8 mouse cellular contexts compared by ENCODE assay signal in the genomic region with DNA sequence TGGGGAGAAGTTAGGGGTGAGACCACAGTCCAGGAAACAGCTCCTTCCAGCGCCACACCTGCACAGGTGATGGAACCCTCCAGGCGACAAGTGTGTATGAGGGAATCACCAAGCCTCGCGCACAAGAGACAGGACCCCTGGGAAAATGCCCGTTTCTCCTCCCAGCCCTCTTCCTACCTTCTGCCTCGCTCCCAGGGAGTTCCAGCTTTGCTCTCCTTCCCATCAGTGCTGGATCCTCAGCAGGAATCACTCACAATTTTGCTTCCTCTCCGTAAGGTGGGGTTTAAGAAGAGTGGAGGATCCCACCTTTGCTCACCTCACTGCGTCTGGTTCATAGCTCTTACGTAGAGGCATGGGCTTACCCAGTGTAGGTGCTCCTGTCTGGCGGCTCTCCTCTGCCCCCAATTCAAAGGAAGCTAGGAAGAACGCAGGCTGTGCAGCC. TPM values are rescaled to one million over a fixed set of nuclear protein-coding genes. Genes with fewer than 3 reads are reported as not detected.
DNase-seq lines count a peak whose midpoint lies in the region; ATAC-seq and TF ChIP-seq lines count a peak whose summit lies in the region.

No protein-coding gene starts in this region.

- DNase-seq in gastrocnemius, adult 2 months = no peak
- no peak for DNase-seq in gastrocnemius, adult 18-20 months (ENCODE audit: low spot score)
- DNase-seq in testis, postnatal 10 days (ENCODE audit: low spot score) = no peak
- DNase-seq in right cerebral cortex, postnatal 25 days = peak; percentile 64
- DNase-seq in gastrocnemius, postnatal 4 days (ENCODE audit: low spot score in 2 of 2) = no peak
- no peak for DNase-seq in gastrocnemius, postnatal 25 days

- 4% methylated on average over 11 of the region's 11 CpGs for WGBS in limb, embryonic 13.5 days

- H3K4me1 ChIP-seq in testis, adult 2 months (ENCODE audit: control insufficient read depth, insufficient read depth, low read length) = peaks cover 9% of the 10 kb centered on the region
- H3K4me1 ChIP-seq in limb, embryonic 13.5 days = peaks cover 24% of the 10 kb centered on the region

- peak overlapping the region; percentile 98 for H3K4me2 ChIP-seq in limb, embryonic 13.5 days (replicated peaks)

- no peak for ATAC-seq in limb, embryonic 13.5 days (ENCODE audit: low FRiP score, low read depth)

- no peaks in the 10 kb centered on the region for H3K27me3 ChIP-seq in testis, adult 2 months (ENCODE audit: control insufficient read depth, insufficient read depth, low read length)
- H3K27me3 ChIP-seq in limb, embryonic 13.5 days = peaks cover 26% of the 10 kb centered on the region

- peak overlapping the region; percentile 74 for H3K4me3 ChIP-seq in gastrocnemius, adult 2 months
- H3K4me3 ChIP-seq in testis, adult 2 months (ENCODE audit: control insufficient read depth, low read depth, low read length) = peak overlapping the region; percentile 56
- H3K4me3 ChIP-seq in limb, embryonic 13.5 days = peak overlapping the region; percentile 67

- no peak for TF ChIP-seq CTCF in gastrocnemius, adult 2 months (IDR thresholded peaks at IDR 0.05)
- no peak for TF ChIP-seq CTCF in testis, adult 2 months (IDR thresholded peaks at IDR 0.05; ENCODE audit: control insufficient read depth, insufficient read depth, insufficient replicate concordance, low read depth, low read length)

- H3K9me3 ChIP-seq in limb, embryonic 13.5 days = no peaks in the 10 kb centered on the region

- H3K36me3 ChIP-seq in testis, adult 2 months (ENCODE audit: control insufficient read depth, insufficient read depth, low read length) = no peaks in the 10 kb centered on the region
- no peaks in the 10 kb centered on the region for H3K36me3 ChIP-seq in limb, embryonic 13.5 days

- intact Hi-C loops in gastrocnemius, adult 2 months (cut with DNase I) = no loop called here

- no peak for TF ChIP-seq POLR2A in testis, adult 2 months (IDR thresholded peaks at IDR 0.05; ENCODE audit: control insufficient read depth, low read depth, low read length)

- H3K27ac ChIP-seq in gastrocnemius, adult 2 months = peak overlapping the region; percentile 31; the same call in 1 of the 2 replicates
- H3K27ac ChIP-seq in testis, adult 2 months (ENCODE audit: control insufficient read depth, insufficient read depth, low read depth, low read length) = no peak overlapping the region
- no peak overlapping the region for H3K27ac ChIP-seq in limb, embryonic 13.5 days

- peak overlapping the region; percentile 69 for H3K9ac ChIP-seq in limb, embryonic 13.5 days

RNA-seq across cellular contexts. Expression of a gene that starts 0.5 kb away (rescaled TPM):
- 1 to 10 TPM in 1 of 2 experiments, under 1 TPM in 1; 0.92 to 1.7 TPM for total RNA-seq in gastrocnemius, adult 2 months (2021)
- total RNA-seq in gastrocnemius, adult 18-20 months (2021) = 1 to 10 TPM in 1 of 2 experiments, under 1 TPM in 1; 0.71 to 1.5 TPM
- 0.32 and 0.60 TPM in 2 replicates for polyA plus RNA-seq in testis, adult 2 months (2012; rRNA removed)
- 5.1 and 5.8 TPM in 2 replicates for polyA plus RNA-seq in limb, embryonic 13.5 days (2015; fragmentation: Nextera tagmentation; extraction: Ambion mirVana)
- total RNA-seq in gastrocnemius, postnatal 4 days (2021) = 1 to 10 TPM; 4.0 to 4.4 TPM
- total RNA-seq in gastrocnemius, postnatal 25 days (2021) = 1 to 10 TPM in 1 of 2 experiments, under 1 TPM in 1; 0.88 to 1.5 TPM
